Mouse (Mus musculus) E14TG2a.4 (cell line): ENCODE data around the gene Kcnrg.

Source experiments
- CTCF ChIP-seq: conservative IDR thresholded peaks from 2 replicates; pipeline ENCODE4 v1.5.1; 2014; ENCODE audit warnings: low read length
- NANOG ChIP-seq: IDR thresholded peaks from 2 replicates; pipeline ENCODE4 v1.6.1; 2014; ENCODE audit warnings: borderline replicate concordance, low read length, mixed read lengths
- POU5F1 ChIP-seq: IDR thresholded peaks from 2 replicates; pipeline ENCODE4 v1.6.1; 2014; ENCODE audit warnings: low read length, borderline replicate concordance

GRCm38 (mm10) chr14:61575941-61576340 is 31.3 kb upstream of the Kcnrg start:
- no peak for TF ChIP-seq CTCF
- no peak for TF ChIP-seq NANOG
- TF ChIP-seq POU5F1: no peak
